Comparison of ENCODE assay signal across 29 mouse cellular contexts in genomic region chr10:28299207-28299606, GRCm38 (mm10).
DNase-seq lines count a peak whose midpoint lies in the region; ATAC-seq and TF ChIP-seq lines count a peak whose summit lies in the region.
"Had no signal": no experiment of that assay in that cellular context is flagged by ENCODE, and none has a peak within 500 bp of the region (broad histone marks: within the 10 kb centered on the region; RNA-seq: fewer than 3 reads in every experiment).

No protein-coding gene starts in this region.

- 50% methylated on average over 4 of the region's 4 CpGs for WGBS in kidney, embryonic 14.5 days
- 59% methylated on average over 4 of the region's 4 CpGs for WGBS in kidney, postnatal 0 days

- H3K79me2 ChIP-seq in myocyte (ENCODE audit: control insufficient read depth, insufficient read depth), result no peaks in the 10 kb centered on the region

- no peak overlapping the region for H3K27ac ChIP-seq in kidney, embryonic 14.5 days (ENCODE audit: low read depth, low read length)
- no peak overlapping the region for H3K27ac ChIP-seq in kidney, postnatal 0 days
- H3K27ac ChIP-seq: embryonic facial prominence, embryonic 10.5 days; embryonic facial prominence, embryonic 13.5 days; forebrain, embryonic 12.5 days; gastrocnemius, adult 2 months; heart, embryonic 15.5 days; hindbrain, embryonic 12.5 days; hindbrain, embryonic 15.5 days; intestine, embryonic 15.5 days had no signal

- 0 out of 2 replicates have a peak, but pooled peaks cover 3% of the 10 kb centered on the region for H3K4me1 ChIP-seq in kidney, embryonic 14.5 days (ENCODE audit: control insufficient read depth, insufficient read depth, low read length)
- H3K4me1 ChIP-seq in kidney, postnatal 0 days (replicated peaks; ENCODE audit: insufficient read depth, low read length), result no peaks in the 10 kb centered on the region; the same call in 1 of the 2 replicates
- H3K4me1 ChIP-seq: embryonic facial prominence, embryonic 13.5 days; forebrain, embryonic 12.5 days; hindbrain, embryonic 12.5 days; hindbrain, embryonic 15.5 days; intestine, embryonic 15.5 days had no signal

- DNase-seq in embryo, embryonic 10 days (ENCODE audit: low spot score), result peak; percentile 6
- no peak for DNase-seq in embryo, embryonic 11 days
- DNase-seq in kidney, adult 11 months, result no peak
- peak; percentile 23 for DNase-seq in kidney, postnatal 0 days (ENCODE audit: low spot score)
- DNase-seq in kidney, postnatal 10 days, result no peak
- no peak for DNase-seq in right cerebral cortex, postnatal 25 days
- DNase-seq: adrenal gland, postnatal 10 days; adrenal gland, postnatal 36 days; B cell, adult 2 months; cerebellum, adult 18-20 months; cerebellum, adult 9-10 months; forebrain, postnatal 0 days; gastrocnemius, adult 2 months; gastrocnemius, postnatal 14 days; heart, adult 18-20 months; heart, postnatal 10 days; heart, postnatal 4 days had no signal

- TF ChIP-seq CTCF in kidney, postnatal 0 days (IDR thresholded peaks at IDR 0.05; ENCODE audit: low read depth), result no peak

- H3K36me3 ChIP-seq in kidney, embryonic 14.5 days (ENCODE audit: control insufficient read depth, insufficient read depth, low read length), result no peaks in the 10 kb centered on the region
- no peaks in the 10 kb centered on the region for H3K36me3 ChIP-seq in kidney, postnatal 0 days (ENCODE audit: insufficient read depth, low read length)
- H3K36me3 ChIP-seq in myocyte (ENCODE audit: control insufficient read depth, insufficient read depth), result no peaks in the 10 kb centered on the region
- H3K36me3 ChIP-seq: embryonic facial prominence, embryonic 10.5 days; embryonic facial prominence, embryonic 13.5 days; forebrain, embryonic 12.5 days; heart, embryonic 12.5 days; heart, embryonic 15.5 days; hindbrain, embryonic 12.5 days; hindbrain, embryonic 15.5 days; intestine, embryonic 15.5 days had no signal

- H3K9me3 ChIP-seq in kidney, embryonic 14.5 days (ENCODE audit: control insufficient read depth, low read length), result no peaks in the 10 kb centered on the region
- no peaks in the 10 kb centered on the region for H3K9me3 ChIP-seq in kidney, postnatal 0 days (replicated peaks; ENCODE audit: low read length)
- H3K9me3 ChIP-seq: embryonic facial prominence, embryonic 10.5 days; embryonic facial prominence, embryonic 13.5 days; forebrain, embryonic 12.5 days; heart, embryonic 12.5 days; heart, embryonic 15.5 days; hindbrain, embryonic 12.5 days; hindbrain, embryonic 15.5 days; intestine, embryonic 15.5 days had no signal

- no peak overlapping the region for H3K9ac ChIP-seq in kidney, embryonic 14.5 days (ENCODE audit: low read depth, low read length)
- H3K9ac ChIP-seq in kidney, postnatal 0 days (ENCODE audit: low read depth, low read length), result no peak overlapping the region
- H3K9ac ChIP-seq: embryonic facial prominence, embryonic 13.5 days; forebrain, embryonic 12.5 days; forebrain, postnatal 0 days; heart, embryonic 12.5 days; heart, embryonic 15.5 days; hindbrain, embryonic 12.5 days; hindbrain, embryonic 15.5 days; intestine, embryonic 15.5 days had no signal

- no peaks in the 10 kb centered on the region for H3K27me3 ChIP-seq in kidney, embryonic 14.5 days (ENCODE audit: control insufficient read depth, insufficient read depth, low read length)
- H3K27me3 ChIP-seq in kidney, postnatal 0 days (ENCODE audit: insufficient read depth, low read length), result no peaks in the 10 kb centered on the region
- H3K27me3 ChIP-seq in myocyte (ENCODE audit: control insufficient read depth, insufficient read depth, insufficient read length), result no peaks in the 10 kb centered on the region
- H3K27me3 ChIP-seq: embryonic facial prominence, embryonic 13.5 days; forebrain, embryonic 12.5 days; heart, embryonic 12.5 days; heart, embryonic 15.5 days; hindbrain, embryonic 12.5 days; hindbrain, embryonic 15.5 days; intestine, embryonic 15.5 days had no signal

- no peak overlapping the region for H3ac ChIP-seq in myocyte (ENCODE audit: control insufficient read depth, insufficient read length)

- no peak overlapping the region for H3K4me3 ChIP-seq in kidney, embryonic 14.5 days (ENCODE audit: low read length)
- H3K4me3 ChIP-seq in kidney, postnatal 0 days (replicated peaks; ENCODE audit: low read depth, low read length), result no peak overlapping the region
- no peak overlapping the region for H3K4me3 ChIP-seq in myocyte
- H3K4me3 ChIP-seq: embryonic facial prominence, embryonic 10.5 days; embryonic facial prominence, embryonic 13.5 days; erythroblast, embryonic 14.5 days; forebrain, embryonic 12.5 days; gastrocnemius, adult 2 months; heart, embryonic 12.5 days; heart, embryonic 15.5 days; hindbrain, embryonic 12.5 days; hindbrain, embryonic 15.5 days; intestine, embryonic 15.5 days had no signal

- TF ChIP-seq POLR2A in myocyte (IDR thresholded peaks at IDR 0.05; ENCODE audit: insufficient read length, low read depth), result no peak

- H3K4me2 ChIP-seq in kidney, embryonic 14.5 days (replicated peaks; ENCODE audit: low read depth, low read length), result no peak overlapping the region
- H3K4me2 ChIP-seq in kidney, postnatal 0 days (ENCODE audit: low read length), result no peak overlapping the region
- no peak overlapping the region for H3K4me2 ChIP-seq in myocyte (ENCODE audit: low read depth)
- H3K4me2 ChIP-seq: embryonic facial prominence, embryonic 13.5 days; forebrain, embryonic 12.5 days; heart, embryonic 12.5 days; heart, embryonic 15.5 days; hindbrain, embryonic 12.5 days; hindbrain, embryonic 15.5 days; intestine, embryonic 15.5 days had no signal

- ATAC-seq in kidney, embryonic 14.5 days (ENCODE audit: low FRiP score, low TSS enrichment), result 0 out of 2 replicates have a peak, but pooled peaks have one; percentile 43
- no peak for ATAC-seq in kidney, postnatal 0 days (replicated peaks; ENCODE audit: low FRiP score, low read depth)
- ATAC-seq: CD4-positive, CD25-positive, alpha-beta regulatory T cell, adult 4 months; forebrain, postnatal 0 days; intestine, embryonic 15.5 days had no signal

TF ChIP-seq in myocyte, 11 proteins besides CTCF, POLR2A, EP300 and RAD21:
- TF ChIP-seq TCF12 (IDR thresholded peaks at IDR 0.05; ENCODE audit: insufficient read depth, poor library complexity, severe bottlenecking) (no peak), USF1 (IDR thresholded peaks at IDR 0.05; ENCODE audit: low read depth) (peak; percentile 51)

Comparison
In these comparisons a context has a peak if more than half of its experiments do, and no peak if none do; other contexts are left out.
1. DNase-seq: peak in embryo, embryonic 10 days (single experiment) and kidney, postnatal 0 days (single experiment); none in embryo, embryonic 11 days (single experiment), kidney, adult 11 months (single experiment), kidney, postnatal 10 days (single experiment) and right cerebral cortex, postnatal 25 days (single experiment).